Mouse (Mus musculus): ENCODE measurements around the gene Zmiz2. TPM values are rescaled to one million over a fixed set of nuclear protein-coding genes. Genes with fewer than 3 reads are reported as not detected.

Zmiz2 gene
- polyA plus RNA-seq, 1 experiment from 2014 or later = 3.4 TPM

Small RNAs within 50 kb of the gene (microRNA-seq; reads per million reads assigned to microRNA genes)
- 1.2 reads per million for gene Mir7651

Other genes starting within 250 kb of the Zmiz2 start
- gene A730071L15Rik, start 189.0 kb upstream of the Zmiz2 start, polyA plus RNA-seq (2015; fragmentation: Nextera tagmentation; extraction: Ambion mirVana) = 0.28 and 0.31 TPM in 2 replicates
- gene Nudcd3, start 188.7 kb upstream of the Zmiz2 start, polyA plus RNA-seq (2015; fragmentation: Nextera tagmentation; extraction: Ambion mirVana) = 7.7 and 9.2 TPM in 2 replicates
- not detected in 2 replicates for gene Npc1l1, start 158.9 kb upstream of the Zmiz2 start, polyA plus RNA-seq (2015; fragmentation: Nextera tagmentation; extraction: Ambion mirVana)
- 32.5 and 33.8 TPM in 2 replicates for gene Ddx56, start 121.3 kb upstream of the Zmiz2 start, polyA plus RNA-seq (2015; fragmentation: Nextera tagmentation; extraction: Ambion mirVana)
- gene Tmed4, start 114.2 kb upstream of the Zmiz2 start, polyA plus RNA-seq (2015; fragmentation: Nextera tagmentation; extraction: Ambion mirVana) = 83.4 and 91.5 TPM in 2 replicates
- 48.0 and 50.1 TPM in 2 replicates for gene Ogdh, start 97.4 kb upstream of the Zmiz2 start, polyA plus RNA-seq (2015; fragmentation: Nextera tagmentation; extraction: Ambion mirVana)
- 2,313 and 2,332 TPM in 2 replicates for gene Ppia, start 26.4 kb downstream of the Zmiz2 start, polyA plus RNA-seq (2015; fragmentation: Nextera tagmentation; extraction: Ambion mirVana)
- gene H2afv, start 55.4 kb downstream of the Zmiz2 start, polyA plus RNA-seq (2015; fragmentation: Nextera tagmentation; extraction: Ambion mirVana) = 135 and 137 TPM in 2 replicates
- 5.6 and 6.1 TPM in 2 replicates for gene Purb, start 86.8 kb downstream of the Zmiz2 start, polyA plus RNA-seq (2015; fragmentation: Nextera tagmentation; extraction: Ambion mirVana)
- gene Myo1g, start 131.9 kb downstream of the Zmiz2 start, polyA plus RNA-seq (2015; fragmentation: Nextera tagmentation; extraction: Ambion mirVana) = 8.2 and 9.4 TPM in 2 replicates
- gene Ccm2, start 157.8 kb downstream of the Zmiz2 start, polyA plus RNA-seq (2015; fragmentation: Nextera tagmentation; extraction: Ambion mirVana) = 33.9 and 34.9 TPM in 2 replicates
- 1.5 and 1.6 TPM in 2 replicates for gene Nacad, start 217.0 kb downstream of the Zmiz2 start, polyA plus RNA-seq (2015; fragmentation: Nextera tagmentation; extraction: Ambion mirVana)
- gene Tbrg4, start 237.0 kb downstream of the Zmiz2 start, polyA plus RNA-seq (2015; fragmentation: Nextera tagmentation; extraction: Ambion mirVana) = 19.6 and 23.5 TPM in 2 replicates
- not detected in 2 replicates for gene Wap, start 249.6 kb downstream of the Zmiz2 start, polyA plus RNA-seq (2015; fragmentation: Nextera tagmentation; extraction: Ambion mirVana)